17 mouse cellular contexts compared by ENCODE assay signal in the genomic region with DNA sequence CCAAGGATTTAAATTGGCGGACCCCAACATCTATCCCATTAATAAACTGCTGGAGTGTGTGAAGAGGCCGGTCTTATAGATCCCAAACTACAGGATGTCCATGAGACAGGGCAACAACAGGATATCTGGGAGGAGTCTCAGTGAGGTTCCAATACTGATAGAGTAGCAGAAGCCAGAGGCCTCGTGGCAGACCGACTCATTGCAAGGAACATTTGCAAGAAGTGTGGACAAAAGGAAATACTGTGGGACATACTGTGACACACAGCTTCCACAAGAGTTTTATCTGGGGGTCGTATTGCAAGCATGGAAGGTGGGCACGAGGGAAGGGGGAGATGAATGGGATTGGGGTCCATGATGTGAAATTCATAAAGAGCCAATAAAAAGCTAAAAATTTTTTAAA.
A peak's percentile ranks its signal among the peaks of the same experiment; 100 is the strongest.
DNase-seq lines count a peak whose midpoint lies in the region; ATAC-seq and TF ChIP-seq lines count a peak whose summit lies in the region.
"Had no signal": no experiment of that assay in that cellular context is flagged by ENCODE, and none has a peak within 500 bp of the region (broad histone marks: within the 10 kb centered on the region; RNA-seq: fewer than 3 reads in every experiment).

No protein-coding gene starts in this region.

- DNase-seq in heart, adult 11 months, result peak; percentile 88
- DNase-seq in heart, postnatal 14 days, result no peak
- no peak for DNase-seq in lung, embryonic 14.5 days
- no peak for DNase-seq in lung, postnatal 4 days
- DNase-seq in lung, postnatal 10 days, result peak; percentile 11
- no peak for DNase-seq in lung, postnatal 14 days
- DNase-seq in left cerebral cortex, adult 18-20 months (ENCODE audit: low spot score in 2 of 2), result no peak
- DNase-seq: cerebellum, adult 18-20 months; cerebellum, adult 9-11 months had no signal

- H3ac ChIP-seq in myocyte (ENCODE audit: control insufficient read depth, insufficient read length), result no peak overlapping the region

- H3K27me3 ChIP-seq in lung, embryonic 14.5 days (ENCODE audit: insufficient read depth, low read length), result no peaks in the 10 kb centered on the region
- no peaks in the 10 kb centered on the region for H3K27me3 ChIP-seq in myocyte (ENCODE audit: control insufficient read depth, insufficient read depth, insufficient read length)
- H3K27me3 ChIP-seq: forebrain, embryonic 15.5 days; heart, embryonic 12.5 days; hindbrain, embryonic 12.5 days had no signal

- intact Hi-C loops in heart, postnatal 14 days (cut with DNase I), result loop anchor here (5.0 kb wide), 1 partner anchor 277 kb away; a partner anchor contains a TSS

- no peak for TF ChIP-seq POLR2A in myocyte (IDR thresholded peaks at IDR 0.05; ENCODE audit: insufficient read length, low read depth)

- 70% methylated on average over 6 of the region's 6 CpGs for WGBS in lung, embryonic 14.5 days

- H3K27ac ChIP-seq in lung, embryonic 14.5 days (ENCODE audit: low read depth), result peak overlapping the region; percentile 42; the same call in 1 of the 2 replicates
- H3K27ac ChIP-seq: embryonic facial prominence, embryonic 10.5 days; forebrain, embryonic 10.5 days; forebrain, embryonic 15.5 days; hindbrain, embryonic 12.5 days had no signal

- no peak overlapping the region for H3K4me3 ChIP-seq in lung, embryonic 14.5 days (ENCODE audit: low read depth, low read length)
- H3K4me3 ChIP-seq in myocyte, result no peak overlapping the region
- H3K4me3 ChIP-seq: embryonic facial prominence, embryonic 10.5 days; erythroblast, embryonic 14.5 days; forebrain, embryonic 10.5 days; forebrain, embryonic 15.5 days; heart, embryonic 12.5 days; hindbrain, embryonic 12.5 days had no signal

- TF ChIP-seq CTCF in lung, embryonic 14.5 days (IDR thresholded peaks at IDR 0.05; ENCODE audit: low read depth), result no peak

- no peak overlapping the region for H3K4me2 ChIP-seq in lung, embryonic 14.5 days
- H3K4me2 ChIP-seq in myocyte (ENCODE audit: low read depth), result peak overlapping the region; percentile 86
- H3K4me2 ChIP-seq: forebrain, embryonic 15.5 days; heart, embryonic 12.5 days; hindbrain, embryonic 12.5 days had no signal

- H3K36me3 ChIP-seq in lung, embryonic 14.5 days (ENCODE audit: insufficient read depth), result peaks cover 6% of the 10 kb centered on the region; the same call in 1 of the 2 replicates
- H3K36me3 ChIP-seq in myocyte (ENCODE audit: control insufficient read depth, insufficient read depth), result no peaks in the 10 kb centered on the region
- H3K36me3 ChIP-seq: forebrain, embryonic 15.5 days had no signal

- H3K9ac ChIP-seq in lung, embryonic 14.5 days, result no peak overlapping the region
- H3K9ac ChIP-seq: forebrain, embryonic 15.5 days; heart, embryonic 12.5 days; hindbrain, embryonic 12.5 days had no signal

- H3K9me3 ChIP-seq in lung, embryonic 14.5 days (ENCODE audit: low read depth, low read length), result no peaks in the 10 kb centered on the region
- H3K9me3 ChIP-seq: embryonic facial prominence, embryonic 10.5 days; forebrain, embryonic 10.5 days; forebrain, embryonic 15.5 days; heart, embryonic 12.5 days; hindbrain, embryonic 12.5 days had no signal

- H3K4me1 ChIP-seq in lung, embryonic 14.5 days (ENCODE audit: insufficient read depth), result no peaks in the 10 kb centered on the region
- H3K4me1 ChIP-seq: embryonic facial prominence, embryonic 10.5 days; forebrain, embryonic 10.5 days; forebrain, embryonic 15.5 days; hindbrain, embryonic 12.5 days had no signal

- no peak for ATAC-seq in lung, embryonic 14.5 days (ENCODE audit: insufficient read depth)
- ATAC-seq: forebrain, embryonic 15.5 days; hindbrain, embryonic 16.5 days had no signal

- H3K79me2 ChIP-seq in myocyte (ENCODE audit: control insufficient read depth, insufficient read depth), result no peaks in the 10 kb centered on the region

TF ChIP-seq in myocyte, 11 proteins besides CTCF, POLR2A, EP300 and RAD21:
- TF ChIP-seq REST (IDR thresholded peaks at IDR 0.05; ENCODE audit: insufficient read depth, insufficient read length) (no peak), E2F4 (IDR thresholded peaks at IDR 0.05; ENCODE audit: insufficient read depth) (no peak), TCF3 (IDR thresholded peaks at IDR 0.05; ENCODE audit: insufficient read length, low read depth) (no peak), USF1 (IDR thresholded peaks at IDR 0.05; ENCODE audit: low read depth) (no peak)

Comparison
In these comparisons a context has a peak if more than half of its experiments do, and no peak if none do; other contexts are left out.
1. DNase-seq: peak in heart, adult 11 months (single experiment) and lung, postnatal 10 days (single experiment); none in heart, postnatal 14 days (0 of 2), lung, embryonic 14.5 days (single experiment), lung, postnatal 4 days (0 of 2), lung, postnatal 14 days (single experiment) and left cerebral cortex, adult 18-20 months (0 of 2).